Mouse (Mus musculus) gastrocnemius, postnatal 4 days (tissue): ENCODE measurements around the gene Ptprm. TPM values are rescaled to one million over a fixed set of nuclear protein-coding genes. Genes with fewer than 3 reads are reported as not detected.
A peak's percentile ranks its signal among the peaks of the same experiment; 100 is the strongest.

ENCODE experiments used
- DNase-seq, 2 experiments: peaks; one replicate each; pipeline ENCODE4 v3.0.0; 2021 to 2022; ENCODE audit warnings: low spot score in 2 of 2, mixed read lengths in 2 of 2
- total RNA-seq, 2 experiments: library from RNA; stranded (reverse); gene quantifications; 2 replicates each; pipeline ENCODE4 v1.2.3; 2021

Ptprm gene
- total RNA-seq, 2 experiments from 2014 or later = 54.5 to 60.0 TPM

- DNase-seq = no peak
Measured at GRCm38 (mm10) chr17:67346921-67347320, 7.3 kb downstream of the Ptprm start.

DNA sequence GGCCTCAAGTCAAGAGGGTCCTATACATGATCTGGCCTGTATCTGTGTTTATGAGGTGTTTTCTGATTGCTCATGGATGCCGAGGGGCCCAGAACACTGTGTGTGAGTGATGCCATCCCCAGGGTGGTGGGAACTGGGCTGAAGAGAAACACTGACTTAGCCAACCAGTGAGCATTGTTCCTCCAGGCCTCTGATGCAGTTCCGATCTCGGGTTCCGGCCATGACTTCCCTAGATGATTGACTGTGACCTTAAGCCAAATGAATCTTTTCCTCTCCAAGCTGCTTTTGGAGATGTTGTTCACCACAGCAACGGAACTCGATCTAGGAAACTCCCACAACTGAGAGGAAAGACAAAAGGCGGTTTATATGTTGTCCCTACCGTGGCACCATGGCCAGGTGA is 9.1 kb downstream of the Ptprm start:
- DNase-seq = no peak

- no peak for DNase-seq
Measured at GRCm38 (mm10) chr17:67343471-67343870, 10.8 kb downstream of the Ptprm start.

- DNase-seq = no peak
Measured at GRCm38 (mm10) chr17:67343006-67343405, 11.3 kb downstream of the Ptprm start.

GRCm38 (mm10) chr17:67340362-67340761 is 13.9 kb downstream of the Ptprm start:
- DNase-seq = no peak

GRCm38 (mm10) chr17:67339569-67339968 is 14.7 kb downstream of the Ptprm start:
- no peak for DNase-seq

DNA sequence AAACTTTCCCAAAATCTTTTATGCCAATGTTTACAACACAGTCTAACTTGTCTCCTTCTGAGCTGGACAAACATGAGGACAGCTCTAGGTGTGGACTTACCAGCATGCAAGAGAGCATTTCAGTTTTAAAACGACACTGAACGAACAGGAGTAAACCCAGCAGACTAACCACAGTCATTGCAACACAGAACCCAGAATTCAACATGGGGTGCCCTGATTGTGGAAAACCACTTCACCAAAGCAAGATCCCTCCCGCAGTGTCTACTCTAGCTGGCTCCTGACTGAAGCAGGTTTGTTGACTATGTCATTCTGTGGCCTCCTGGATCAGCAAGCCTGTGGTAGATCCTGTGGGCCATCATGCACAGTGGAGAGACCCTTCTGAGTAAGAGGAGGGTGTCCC is 19.9 kb downstream of the Ptprm start:
- DNase-seq = no peak

DNA sequence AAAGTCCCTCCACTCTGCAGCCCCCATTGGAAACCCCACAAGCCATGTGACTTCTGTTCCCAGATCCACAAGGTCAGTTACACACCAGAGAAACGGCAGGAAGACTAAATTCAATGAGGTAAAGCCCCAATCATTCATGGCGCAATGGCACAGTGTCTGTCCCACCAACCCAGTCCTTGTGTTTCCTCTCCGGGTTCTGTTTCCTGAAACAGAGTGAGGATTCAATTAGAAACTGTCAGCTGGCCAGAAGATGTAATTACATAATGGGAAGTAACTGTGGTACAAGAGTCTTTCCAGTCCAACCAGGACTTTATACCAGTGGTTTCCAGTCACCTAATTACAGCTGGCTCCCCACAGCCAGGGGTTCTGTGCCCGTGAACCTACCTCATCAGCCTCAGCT is 24.8 kb downstream of the Ptprm start:
- DNase-seq = no peak

DNA sequence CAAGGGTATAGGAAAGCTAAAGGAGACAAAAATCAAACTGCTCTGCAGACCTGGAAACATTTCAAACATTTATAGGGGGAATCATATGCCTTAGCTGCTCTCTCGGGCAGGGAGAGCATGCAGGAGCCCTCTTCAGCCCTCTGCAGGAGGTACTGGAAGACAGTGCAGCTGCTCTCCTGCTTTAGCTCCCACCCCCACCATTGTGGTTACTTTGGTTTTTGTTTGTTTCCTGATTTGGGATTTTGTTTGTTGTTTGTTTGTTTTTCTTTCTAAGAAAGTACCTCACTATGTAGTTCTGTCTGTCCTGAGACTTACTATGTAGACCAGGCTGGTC is 29.8 kb downstream of the Ptprm start:
- no peak for DNase-seq

DNA sequence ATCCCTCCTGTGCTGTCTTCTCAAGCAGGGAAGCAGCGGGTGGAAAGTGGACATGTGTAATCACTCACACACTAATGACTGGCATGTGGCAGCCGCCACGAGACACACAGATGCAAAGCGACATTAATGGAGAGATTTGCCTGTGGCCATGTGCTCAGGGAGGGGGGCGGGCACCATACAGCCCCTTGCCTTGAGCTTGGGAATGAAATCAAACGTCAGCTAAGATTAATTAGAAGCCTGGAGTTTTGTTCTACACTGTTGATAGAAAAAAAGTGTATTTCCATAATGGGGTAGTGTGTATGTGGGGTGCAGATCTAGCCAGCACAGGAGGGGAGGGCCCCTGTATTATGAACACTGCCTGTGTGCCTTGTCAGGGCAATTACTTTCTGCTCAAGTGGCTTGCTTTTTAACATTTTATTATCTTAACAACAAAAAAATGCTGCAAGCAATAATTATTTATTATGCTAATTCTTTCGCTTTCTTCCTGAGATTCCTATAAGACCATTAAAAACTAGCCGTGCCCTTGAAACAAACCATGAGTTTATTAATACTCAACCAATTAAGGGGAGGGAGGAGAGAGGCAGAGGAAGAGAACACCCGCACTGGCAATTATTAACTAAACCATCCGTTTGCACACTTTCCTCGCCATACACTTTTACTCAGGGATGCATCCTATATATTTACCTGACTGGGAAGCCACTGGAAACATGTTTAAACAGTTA is 30.3 kb downstream of the Ptprm start:
- DNase-seq = no peak

GRCm38 (mm10) chr17:67314491-67315205 is 39.6 kb downstream of the Ptprm start:
- no peak for DNase-seq

GRCm38 (mm10) chr17:67308421-67308820 is 45.8 kb downstream of the Ptprm start:
- no peak for DNase-seq

GRCm38 (mm10) chr17:67306066-67306845 is 48.0 kb downstream of the Ptprm start:
- DNase-seq = no peak

DNA sequence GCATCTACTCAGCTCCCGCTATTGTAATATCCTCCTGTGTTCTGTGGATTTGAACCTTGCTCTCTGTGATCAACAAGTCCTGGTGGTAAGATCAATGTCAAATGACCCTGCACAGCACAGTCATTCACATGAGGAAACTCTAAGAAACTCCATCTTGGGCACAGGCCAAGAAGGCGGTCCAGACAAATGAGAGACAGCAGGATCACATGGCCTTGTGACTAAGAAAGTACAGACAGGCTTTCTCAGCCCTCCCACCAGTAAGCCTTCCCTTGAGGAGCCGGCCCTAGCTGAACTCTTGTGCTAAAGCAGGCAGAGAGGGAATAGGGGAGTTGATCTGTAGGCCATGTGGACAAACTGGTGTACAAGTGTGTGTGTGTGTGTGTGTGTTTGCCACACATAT is 49.4 kb downstream of the Ptprm start:
- peak in 1 of 2 experiments; percentile 39 for DNase-seq

DNA sequence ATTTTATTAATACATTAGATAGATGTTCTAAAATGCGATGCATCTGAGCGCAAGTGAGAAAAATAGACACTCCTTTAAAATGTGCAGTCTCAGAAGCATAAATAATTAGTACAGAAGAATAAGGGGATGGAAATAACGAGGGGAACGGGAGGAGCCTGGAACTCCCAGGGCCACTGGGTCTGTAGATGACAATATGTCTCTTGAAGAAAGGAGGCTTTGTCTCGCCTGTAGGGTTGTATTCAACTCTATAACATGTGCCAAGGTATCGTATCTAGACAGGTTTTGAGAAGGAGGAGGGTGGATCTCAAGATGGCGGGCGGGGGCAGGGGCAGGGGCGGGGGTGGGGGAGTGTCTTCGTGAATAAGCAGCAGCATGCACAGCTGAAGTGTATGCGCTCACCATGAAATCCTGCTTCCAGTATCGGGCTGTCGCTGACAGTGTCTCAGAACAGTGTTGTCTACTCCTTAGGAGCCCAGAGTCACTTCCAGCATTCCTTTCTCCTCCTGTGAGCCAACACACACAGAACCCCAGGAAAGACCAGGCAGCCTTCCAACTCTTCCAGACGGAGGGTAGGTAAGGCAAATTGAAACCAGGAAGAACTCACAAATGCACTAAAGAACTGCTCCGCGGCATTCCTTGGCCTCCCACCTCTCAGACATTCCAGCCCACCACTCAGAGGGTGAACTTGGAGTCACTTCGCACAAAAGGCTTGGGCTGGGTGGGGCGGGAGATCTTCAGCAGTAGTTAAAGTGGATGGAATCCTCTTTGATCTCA is 50.7 kb downstream of the Ptprm start:
- no peak for DNase-seq

DNA sequence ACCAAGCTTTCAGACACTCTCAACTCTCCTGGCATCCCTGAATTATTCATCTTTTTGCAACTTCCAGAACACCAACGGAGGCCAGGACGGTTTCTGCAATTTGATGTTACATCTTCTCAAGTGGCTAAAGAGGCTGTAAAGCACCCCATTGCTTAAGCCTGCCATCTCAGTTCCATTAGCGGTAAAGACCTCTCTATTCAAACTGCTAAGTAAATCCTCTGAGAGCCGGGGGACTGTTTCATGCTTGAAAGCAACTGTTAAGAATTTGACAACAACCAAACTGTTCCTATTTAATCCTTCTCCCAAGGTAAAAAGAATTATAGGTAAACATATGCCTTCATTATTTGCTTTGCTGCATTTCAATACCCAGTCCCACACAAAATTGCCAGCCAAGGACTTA is 51.7 kb downstream of the Ptprm start:
- no peak for DNase-seq

DNA sequence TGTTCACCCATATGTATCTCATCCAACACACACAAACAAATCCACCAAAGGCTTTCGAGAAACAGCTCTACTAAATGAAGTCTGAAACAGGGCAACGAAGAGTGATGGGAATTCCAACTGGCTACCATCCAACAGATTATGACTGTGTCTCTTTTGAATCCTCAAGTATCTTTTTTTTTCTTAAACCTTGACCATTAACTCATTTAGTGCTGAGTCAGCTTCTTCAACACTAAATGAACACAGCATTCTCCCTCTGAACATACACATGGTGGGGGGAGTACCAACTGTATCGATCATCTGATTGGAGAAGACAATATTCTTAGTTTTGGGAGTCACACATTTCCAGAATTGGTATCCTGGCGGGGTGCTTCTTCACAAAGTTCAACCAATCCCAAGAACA is 52.2 kb downstream of the Ptprm start:
- DNase-seq = no peak

DNA sequence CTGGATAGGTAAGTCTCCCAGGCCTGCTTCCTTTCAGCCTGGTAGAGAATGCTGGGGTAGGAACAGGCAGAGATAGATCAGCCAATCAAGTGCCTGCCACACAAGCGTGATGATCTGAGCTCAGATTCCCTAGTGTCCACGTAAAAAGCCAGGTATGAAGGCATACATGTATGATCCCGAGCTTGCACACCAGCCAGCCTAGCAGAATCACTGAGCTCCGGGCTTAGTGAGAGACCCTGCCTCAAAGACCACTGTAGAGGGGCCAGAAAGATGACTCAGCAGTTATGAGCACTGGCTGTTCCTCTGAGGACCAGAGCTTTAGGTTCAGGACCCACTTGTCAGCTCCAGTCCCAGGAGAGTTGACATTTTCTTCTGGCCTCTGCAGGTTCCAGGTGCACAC is 52.9 kb downstream of the Ptprm start:
- DNase-seq = no peak

DNA sequence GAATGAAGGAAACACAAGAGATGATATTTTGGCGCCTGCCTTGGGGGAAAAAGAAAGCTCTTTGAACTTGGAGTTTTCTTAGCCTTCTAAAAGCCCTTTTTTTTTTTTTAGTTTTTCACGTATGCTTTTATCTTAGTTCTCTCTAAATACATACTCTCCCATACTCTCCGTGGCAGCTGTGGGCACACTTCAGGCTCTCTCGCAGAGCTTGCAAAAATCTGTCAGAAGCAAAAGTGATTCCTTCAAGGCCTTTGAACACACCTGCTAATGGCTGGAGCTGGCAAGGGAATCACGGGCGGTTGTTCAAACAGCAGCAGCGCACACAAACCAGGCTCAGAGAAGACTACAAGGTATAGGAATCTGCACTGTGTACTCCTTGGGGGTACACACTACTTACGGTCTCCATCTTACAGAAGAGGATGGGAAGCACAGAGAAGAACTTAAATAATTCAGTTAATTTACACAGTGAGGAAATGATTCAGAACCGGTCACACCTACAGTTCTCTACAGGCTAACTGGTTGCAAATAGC is 55.9 kb downstream of the Ptprm start:
- no peak for DNase-seq

DNA sequence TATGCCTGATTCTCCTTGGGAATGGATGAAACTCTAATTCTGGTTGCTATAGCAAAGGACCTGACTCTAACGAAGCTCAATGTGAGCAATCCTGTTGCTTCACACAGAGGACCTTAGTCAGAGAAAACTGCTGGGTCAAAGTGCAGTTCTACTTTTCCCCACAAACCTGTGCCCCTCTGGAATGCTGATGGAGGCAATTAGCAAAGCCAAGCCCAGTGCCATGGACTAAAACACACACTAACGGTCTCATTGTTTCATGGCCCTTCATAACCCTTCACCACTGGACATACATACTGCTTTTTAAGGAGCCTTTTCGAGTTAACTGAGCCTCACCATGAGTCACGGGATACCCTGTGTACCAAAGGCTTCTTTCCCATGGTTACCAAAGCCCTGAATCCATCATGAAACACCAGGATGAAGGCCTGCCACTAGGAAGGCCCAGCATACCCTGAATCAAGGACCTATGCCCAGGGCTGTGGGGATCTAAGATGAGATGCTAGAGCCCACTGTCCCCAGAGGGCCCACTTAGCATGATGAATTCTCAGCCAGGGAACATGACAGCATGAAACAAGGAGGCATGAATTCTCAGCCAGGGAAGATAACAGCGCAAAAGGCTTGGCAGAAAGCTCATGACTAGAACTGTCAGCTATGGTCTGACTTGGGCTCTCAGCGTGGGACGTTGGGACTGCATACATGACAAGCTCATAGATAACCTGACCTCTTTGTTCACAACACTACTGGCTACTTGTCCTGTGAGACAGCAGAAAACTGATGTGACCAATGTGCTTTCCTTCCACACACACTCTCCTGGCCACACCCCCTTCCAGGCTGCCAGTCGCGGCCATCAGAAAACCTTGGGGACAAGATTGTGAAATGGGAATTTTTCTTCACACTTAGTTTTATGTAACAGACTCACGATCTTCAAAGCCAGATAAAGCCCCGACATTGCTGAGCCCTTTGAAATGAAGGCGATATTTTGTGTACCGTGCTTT is 57.4 kb downstream of the Ptprm start:
- DNase-seq = no peak
